Mouse (Mus musculus) v-Abl transformed pro-B cells (cell line): ENCODE measurements around the gene Gm3336.

Experiments used
- in situ Hi-C, 2 experiments: fragments of 400-800 bp; cut with MboI; formaldehyde crosslinking; loops; one replicate each; pipeline ENCODE4 v1.15.1; 2025; ENCODE audit not compliant: unreplicated experiment in 2 of 2

The Gm3336 gene

DNA sequence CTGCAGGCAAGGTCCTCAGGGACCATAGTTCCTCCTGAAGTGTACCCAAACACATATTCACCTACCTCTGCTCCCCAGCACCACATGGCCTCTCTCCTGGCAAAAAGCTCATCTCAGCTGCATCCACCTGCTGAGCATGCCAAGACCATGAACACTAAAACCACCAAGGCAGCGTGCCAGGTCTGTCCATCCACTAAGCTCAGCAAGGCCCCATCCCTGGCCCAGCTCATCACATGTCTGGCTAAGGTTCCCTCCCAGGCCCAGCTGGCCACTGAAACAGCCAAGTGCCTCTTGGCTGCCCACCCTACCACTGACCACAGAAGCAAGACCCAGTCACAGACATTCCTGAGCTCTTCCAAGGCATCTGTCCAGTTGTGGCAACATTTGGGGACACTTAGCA lies 8.0 kb upstream of the Gm3336 start:
- in situ Hi-C loops, result loop anchor here (5.0 to 25.0 kb wide), 5 partner anchors 38 to 677 kb away; partner anchors contain the start of genes Babam1 (in 1 of the 2), Gdf15 (in 1 of the 2), Lsm4 (in 1 of the 2) and Nr2f6 (in 1 of the 2)

DNA sequence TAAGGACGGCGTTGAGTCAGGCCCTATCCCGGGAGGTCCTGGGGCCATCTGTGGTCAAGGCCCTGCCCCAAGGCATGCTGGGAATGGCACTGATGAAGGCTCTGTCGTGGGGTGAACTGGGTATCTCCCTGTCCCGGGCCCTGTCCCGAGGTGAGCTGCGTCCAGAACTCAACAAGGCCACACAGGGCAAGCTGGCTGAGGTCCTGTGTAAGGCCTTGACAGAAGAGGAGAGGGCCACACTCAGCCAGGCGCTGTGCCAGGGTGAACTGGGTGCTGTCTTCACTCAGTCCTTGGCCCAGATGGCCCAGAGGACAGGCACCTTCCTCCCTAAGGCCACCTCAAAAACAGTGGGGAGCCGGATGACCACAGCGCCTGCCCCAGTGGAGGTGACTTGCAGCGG lies 7.3 kb upstream of the Gm3336 start:
- in situ Hi-C loops, result loop anchor here (5.0 to 25.0 kb wide), 5 partner anchors 39 to 676 kb away; partner anchors contain the start of genes Babam1 (in 1 of the 2), Gdf15 (in 1 of the 2), Lsm4 (in 1 of the 2) and Nr2f6 (in 1 of the 2)

DNA sequence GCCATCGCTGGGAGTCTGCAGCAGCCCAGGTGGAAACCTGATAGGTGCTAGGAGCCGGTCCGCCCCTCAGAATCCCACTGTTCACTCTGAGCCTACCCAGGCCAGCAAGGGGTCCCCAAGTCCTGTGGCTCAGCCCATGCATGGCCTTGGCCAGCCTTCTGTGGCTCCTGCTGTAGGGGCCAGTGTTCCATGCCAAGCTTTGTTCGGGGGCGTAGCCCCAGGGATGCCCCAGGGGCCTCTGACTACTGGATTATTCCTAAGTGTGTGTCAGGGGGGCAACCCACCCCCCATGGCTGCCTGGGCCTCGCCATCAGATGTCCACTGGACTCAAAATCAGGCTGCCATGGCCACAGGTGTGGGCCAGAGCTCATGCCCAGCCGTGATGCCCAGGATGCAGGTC lies 4.4 kb upstream of the Gm3336 start:
- in situ Hi-C loops, result loop anchor here (5.0 to 25.0 kb wide), 5 partner anchors 42 to 673 kb away; partner anchors contain the start of genes Babam1 (in 1 of the 2), Gdf15 (in 1 of the 2), Lsm4 (in 1 of the 2) and Nr2f6 (in 1 of the 2)

DNA sequence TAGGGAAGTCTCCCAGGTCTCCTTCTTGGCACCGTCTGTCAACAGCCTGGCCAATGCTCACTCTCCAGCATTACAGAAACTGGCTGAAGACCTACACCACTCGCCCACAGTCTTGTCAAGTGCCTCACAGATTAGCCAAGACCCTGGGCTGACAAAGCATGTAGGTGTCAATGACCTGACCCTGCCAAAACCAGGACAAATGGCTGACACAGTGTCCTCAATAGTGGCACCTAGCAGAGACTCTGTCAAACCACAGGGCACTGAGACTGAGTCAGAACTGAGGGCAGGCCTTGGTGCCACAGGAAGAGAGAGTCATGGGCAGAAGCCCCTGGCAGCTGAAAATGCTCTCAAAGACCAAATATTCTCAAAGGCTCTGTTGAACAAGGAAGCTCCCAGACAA lies 3.3 kb upstream of the Gm3336 start:
- in situ Hi-C loops, result loop anchor here (5.0 to 25.0 kb wide), 3 partner anchors 37 to 672 kb away; partner anchors contain the start of genes Babam1 (in 1 of the 2), Nr2f6 (in 1 of the 2), Rab3a (in 1 of the 2) and Ushbp1 (in 1 of the 2)

DNA sequence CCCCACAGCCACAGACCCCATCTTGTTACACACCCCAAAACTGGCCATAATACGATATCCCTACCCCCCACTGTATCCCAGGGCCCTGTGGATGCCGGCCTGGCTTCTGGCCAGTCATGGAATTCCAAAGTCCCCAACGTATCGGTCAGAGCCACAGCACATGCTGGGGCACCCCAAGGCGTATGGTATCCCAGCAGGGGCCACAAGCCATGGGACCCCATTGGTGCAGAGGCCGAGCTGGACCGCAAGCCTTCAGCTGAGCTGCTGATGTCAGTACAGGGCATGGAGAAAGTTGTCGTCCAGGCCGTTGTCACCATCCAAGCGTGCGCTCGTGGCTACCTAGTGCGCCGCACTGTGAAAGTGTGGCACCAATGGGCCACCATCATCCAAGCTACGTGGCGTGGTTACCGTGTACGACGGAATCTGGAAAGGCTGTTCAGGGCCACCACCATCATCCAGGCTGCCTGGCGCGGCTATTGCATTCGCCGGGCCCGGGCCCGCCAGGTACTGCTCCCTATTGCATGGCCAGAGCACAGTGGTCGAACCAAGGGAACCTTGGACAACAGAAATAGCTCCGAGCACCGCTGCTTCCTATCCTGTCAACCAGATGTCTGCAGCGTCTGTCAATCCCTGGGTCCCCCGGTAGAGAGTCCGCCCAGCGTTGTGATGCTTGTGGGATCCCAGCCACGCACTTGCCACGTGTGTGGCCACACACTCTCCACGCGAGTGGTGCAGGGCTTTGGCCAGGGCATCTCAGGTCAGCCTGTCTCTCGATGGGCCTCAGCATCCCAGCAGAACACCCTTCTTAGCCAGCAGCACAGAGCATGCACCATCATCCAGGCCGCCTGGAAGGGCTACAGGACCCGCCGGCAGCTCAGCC lies 1.6 kb upstream of the Gm3336 start:
- in situ Hi-C loops, result loop anchor here (5.0 to 25.0 kb wide), 3 partner anchors 36 to 671 kb away; partner anchors contain the start of genes Babam1 (in 1 of the 2), Nr2f6 (in 1 of the 2), Rab3a (in 1 of the 2) and Ushbp1 (in 1 of the 2)

DNA sequence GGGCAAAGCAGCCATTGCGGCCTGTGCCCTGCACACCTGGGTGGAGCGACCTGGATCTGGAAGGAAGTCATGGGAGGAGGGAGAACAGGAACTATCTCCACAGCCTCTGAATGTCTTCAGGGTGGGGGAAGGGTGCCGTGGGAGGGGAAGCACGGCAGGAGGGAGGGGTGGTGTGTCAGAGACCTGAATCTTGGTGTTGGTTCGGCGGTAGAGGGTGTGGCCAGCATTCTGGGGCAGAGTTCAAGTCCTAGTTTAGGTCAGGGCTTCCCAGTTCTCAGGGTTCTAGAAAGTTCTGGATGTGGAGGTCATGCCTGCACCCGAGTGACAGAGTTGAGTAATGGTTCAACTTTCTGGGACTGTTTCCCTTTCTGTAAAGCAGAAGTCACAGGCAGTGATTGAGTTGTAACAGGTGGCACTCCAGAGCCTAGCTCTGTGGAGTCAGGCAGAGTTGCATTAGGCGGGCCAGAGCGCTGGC lies 1.5 kb downstream of the Gm3336 start:
- in situ Hi-C loops, result loop anchor here (5.0 to 25.0 kb wide), 4 partner anchors 32 to 667 kb away; partner anchors contain the start of genes Babam1 (in 1 of the 2), Nr2f6 (in 1 of the 2), Rab3a (in 1 of the 2) and Ushbp1 (in 1 of the 2)

DNA sequence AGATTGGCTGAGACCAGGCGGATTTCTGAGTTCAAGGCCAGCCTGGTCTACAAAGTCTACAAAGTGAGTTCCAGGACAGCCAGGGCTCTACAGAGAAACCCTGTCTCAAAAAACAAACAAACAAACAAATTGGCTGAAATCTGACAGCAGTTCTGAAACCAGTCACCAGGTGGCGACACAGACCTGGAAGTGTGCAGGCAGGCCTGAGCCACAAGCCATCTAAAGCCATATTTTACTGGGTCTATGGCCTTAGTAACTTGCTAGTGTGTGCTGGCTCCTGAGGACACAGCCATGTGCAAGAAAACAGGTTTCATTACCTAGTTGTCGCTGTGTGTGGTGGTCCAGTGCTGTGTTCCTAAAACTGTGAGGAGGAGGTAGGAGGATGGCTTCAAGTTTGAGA lies 2.4 kb downstream of the Gm3336 start:
- in situ Hi-C loops, result loop anchor here (5.0 to 25.0 kb wide), 2 partner anchors 37 to 667 kb away; partner anchors contain the start of genes Babam1 (in 1 of the 2), Nr2f6 (in 1 of the 2) and Ushbp1 (in 1 of the 2)

DNA sequence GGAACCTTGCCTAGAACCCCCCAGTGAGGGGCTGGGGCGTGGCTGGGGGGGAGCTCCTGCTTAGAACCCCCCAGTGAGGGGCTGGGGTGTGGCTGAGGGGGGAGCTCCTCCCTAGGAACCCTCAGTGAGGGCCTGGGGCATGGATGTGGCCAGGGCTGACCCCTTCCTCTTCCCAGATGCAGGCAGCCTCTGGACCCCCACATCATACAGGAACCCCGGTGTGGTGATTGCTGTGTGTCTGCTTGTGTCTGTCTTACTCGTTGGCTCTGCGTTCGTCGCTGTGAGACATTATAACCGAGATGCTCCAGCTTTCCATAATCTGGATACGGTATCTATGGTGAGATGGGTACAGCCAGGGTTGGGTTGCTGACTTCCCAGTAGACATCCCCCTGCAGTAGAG lies 3.3 kb downstream of the Gm3336 start:
- in situ Hi-C loops, result loop anchor here (5.0 to 25.0 kb wide), 2 partner anchors 36 to 666 kb away; partner anchors contain the start of genes Babam1 (in 1 of the 2), Nr2f6 (in 1 of the 2) and Ushbp1 (in 1 of the 2)

DNA sequence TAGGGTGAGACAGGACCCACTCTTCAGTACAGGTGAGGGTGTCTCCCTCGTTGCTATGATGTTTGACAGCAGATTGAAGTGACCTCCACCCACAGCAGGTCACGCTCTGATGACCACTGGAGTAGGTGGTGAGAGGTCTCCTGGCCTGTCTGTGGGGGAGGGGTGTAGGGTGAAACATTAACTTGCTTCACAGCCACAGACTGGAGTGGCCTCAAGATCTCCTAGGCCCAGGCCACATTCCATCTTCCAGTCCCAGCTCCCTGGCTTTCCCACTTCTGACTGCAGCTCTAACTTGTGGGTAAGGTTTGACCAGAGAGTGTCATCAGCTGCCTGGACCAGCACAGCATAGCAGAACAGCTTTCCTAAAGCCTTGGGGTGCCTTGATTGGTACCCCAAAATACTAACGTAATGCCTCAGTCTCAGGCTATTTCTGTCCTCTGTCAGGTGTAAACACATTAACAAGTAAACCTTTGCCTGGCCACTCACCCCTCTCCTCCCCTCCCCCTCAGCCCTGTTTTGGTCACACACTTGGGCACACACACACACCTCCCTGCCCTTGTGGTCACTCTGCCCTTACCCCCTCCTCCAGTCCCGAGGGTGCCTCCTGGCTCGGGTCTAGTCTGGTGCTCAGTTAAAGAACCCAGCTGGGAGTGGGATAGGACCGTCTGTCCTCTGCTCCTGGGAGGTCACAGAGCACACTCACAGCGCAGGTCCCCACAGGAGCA lies 5.3 kb downstream of the Gm3336 start, which contains the start of gene Pde4c:
TSS of gene Pde4c (plus strand) at position 235 of the 725 bp plus-strand sequence.
- in situ Hi-C loops, result loop anchor here (5.0 to 25.0 kb wide), 2 partner anchors 34 to 664 kb away; partner anchors contain the start of genes Babam1 (in 1 of the 2), Nr2f6 (in 1 of the 2) and Ushbp1 (in 1 of the 2)

DNA sequence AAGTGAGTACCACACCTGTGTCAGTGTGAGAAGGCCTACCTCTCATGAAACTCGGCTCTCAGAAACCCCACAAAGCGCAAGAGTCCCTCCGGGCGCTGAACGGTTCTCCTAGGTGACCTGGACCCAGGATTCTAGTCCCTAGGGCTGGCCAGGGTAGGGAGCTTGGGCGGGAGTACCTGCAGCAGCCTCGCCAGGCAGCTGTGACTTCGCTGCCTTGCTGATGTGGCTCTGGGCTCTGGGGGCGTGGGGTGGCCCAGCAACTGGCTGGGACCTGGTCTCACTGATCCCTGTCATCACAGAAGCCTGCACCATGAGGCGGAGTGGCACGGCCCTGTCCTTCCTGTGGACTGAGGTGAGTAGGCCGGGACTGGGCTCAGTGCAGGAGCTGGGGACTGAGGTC lies 5.9 kb downstream of the Gm3336 start:
- in situ Hi-C loops, result loop anchor here (5.0 to 25.0 kb wide), 2 partner anchors 33 to 663 kb away; partner anchors contain the start of genes Babam1 (in 1 of the 2), Nr2f6 (in 1 of the 2) and Ushbp1 (in 1 of the 2)

DNA sequence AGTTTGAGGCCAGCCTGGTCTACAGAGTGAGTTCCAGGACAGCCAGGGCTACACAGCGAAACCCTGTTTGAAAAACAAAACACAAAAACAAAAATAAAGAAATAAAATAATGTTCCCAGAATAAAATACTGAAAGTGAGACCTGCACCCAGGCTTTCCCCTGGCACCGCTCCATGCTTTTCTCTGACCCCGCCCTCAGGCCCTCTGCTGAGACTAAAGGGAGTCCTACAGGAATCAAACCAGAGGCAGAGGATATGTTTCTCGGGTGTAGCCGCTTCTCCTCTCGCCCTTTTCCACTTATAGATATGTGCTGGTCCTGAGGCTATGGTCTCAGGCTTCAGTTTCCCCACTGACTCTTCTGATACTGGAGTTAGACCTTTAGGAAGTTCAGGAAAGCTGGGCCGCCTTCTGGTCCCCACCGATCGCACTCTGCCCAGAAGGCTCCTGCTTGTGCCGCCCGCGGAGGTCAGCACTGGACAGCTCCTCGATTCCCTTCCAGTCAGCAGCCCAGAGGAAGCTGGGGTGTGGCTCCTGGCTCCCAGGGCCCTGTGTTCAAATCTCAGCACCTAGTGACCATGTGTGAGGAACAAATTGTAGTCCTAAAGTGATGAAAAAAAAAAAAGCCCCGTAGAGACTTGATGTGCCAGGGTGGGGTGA lies 7.6 kb downstream of the Gm3336 start:
- in situ Hi-C loops, result no loop called here

DNA sequence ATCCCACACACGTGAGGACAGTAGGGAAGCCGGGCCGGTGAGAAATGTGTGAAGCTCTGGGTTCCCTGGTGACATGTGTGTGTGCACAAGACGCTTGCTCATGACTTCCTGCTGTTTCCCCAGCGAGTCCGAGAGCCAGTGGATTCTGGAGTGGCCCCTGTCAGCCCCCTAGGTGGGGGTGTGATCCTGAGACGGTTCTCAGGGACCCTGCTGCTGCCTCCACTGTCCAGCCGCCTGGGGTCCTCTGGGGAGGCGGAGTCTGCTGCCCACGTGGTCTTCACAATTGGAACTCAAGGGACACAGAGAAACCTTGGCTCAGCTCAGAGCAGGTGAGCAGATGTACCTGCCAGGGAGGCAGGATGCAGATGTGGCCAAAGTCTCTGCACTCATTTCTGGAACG lies 8.4 kb downstream of the Gm3336 start:
- in situ Hi-C loops, result no loop called here

DNA sequence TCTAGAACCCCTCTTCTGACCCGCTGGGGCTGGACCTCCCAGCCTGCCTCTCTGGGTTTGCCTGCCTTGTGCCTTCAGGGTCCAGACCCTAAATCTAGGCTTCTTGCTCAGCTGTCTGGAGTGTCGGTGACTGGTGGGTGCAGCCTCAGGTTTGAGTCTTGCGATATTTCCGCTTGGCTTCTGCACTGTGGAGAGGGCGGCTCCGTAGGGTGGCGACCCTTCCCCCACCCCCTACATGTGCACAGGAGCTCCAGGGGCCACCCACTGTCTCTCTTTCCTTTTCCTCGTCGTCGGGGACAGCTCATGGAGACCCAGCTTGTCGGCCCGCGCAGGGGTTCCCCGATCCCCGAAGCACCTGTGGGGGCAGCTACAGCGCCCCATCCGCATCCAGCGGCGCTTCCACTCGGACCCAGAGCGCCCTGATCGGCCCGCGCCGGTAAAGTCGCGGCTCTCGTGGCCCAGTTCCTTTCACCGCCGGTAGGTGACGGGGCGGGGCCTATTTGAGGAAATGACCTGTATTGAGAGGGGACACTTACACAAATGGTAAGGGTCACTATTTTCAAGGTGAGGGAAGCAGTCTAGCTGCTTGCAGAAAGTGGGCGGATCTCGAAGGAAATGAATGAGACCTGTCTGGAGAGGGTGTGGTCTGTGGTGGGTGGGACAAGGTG lies 11.6 kb downstream of the Gm3336 start:
- in situ Hi-C loops, result no loop called here

DNA sequence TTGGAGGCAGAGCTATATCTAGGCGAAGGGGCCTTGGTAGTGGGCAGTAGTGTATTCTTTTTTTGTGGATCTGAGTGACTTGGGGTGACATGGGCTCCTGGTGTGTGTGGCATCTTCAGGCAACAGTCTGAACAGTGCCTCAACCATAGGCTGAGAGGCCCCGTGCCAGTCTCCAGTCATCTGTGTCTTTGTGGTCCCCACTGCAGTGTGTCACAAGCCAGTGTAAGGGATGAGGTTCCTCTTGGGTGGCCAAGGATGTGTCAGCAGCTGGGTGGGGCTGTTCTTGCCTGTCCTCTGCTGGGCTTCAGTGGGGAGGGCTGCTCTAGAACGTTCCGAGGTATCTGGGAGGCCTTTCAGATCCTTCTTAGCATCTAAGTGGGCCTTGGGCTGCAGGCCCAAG lies 12.6 kb downstream of the Gm3336 start:
- in situ Hi-C loops, result no loop called here

DNA sequence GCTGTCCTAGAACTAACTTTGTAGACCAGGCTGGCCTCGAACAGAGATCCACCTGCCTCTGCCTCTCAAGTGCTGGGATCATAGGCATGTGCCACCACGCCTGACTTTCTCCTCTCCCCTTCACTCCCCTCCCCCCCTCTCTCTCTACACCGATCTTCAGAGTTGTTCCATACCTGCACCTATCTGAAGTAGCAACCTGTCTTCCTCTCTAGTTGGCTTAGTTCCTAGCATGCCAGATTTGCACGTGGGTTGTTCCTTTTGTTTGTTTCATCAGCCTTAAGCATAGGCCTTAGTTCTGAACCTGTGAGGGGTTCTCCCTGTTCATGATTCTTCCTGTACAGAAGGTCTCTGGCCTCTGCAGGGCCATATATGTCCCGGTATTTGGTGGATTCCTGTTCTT lies 19.4 kb downstream of the Gm3336 start:
- in situ Hi-C loops, result no loop called here

DNA sequence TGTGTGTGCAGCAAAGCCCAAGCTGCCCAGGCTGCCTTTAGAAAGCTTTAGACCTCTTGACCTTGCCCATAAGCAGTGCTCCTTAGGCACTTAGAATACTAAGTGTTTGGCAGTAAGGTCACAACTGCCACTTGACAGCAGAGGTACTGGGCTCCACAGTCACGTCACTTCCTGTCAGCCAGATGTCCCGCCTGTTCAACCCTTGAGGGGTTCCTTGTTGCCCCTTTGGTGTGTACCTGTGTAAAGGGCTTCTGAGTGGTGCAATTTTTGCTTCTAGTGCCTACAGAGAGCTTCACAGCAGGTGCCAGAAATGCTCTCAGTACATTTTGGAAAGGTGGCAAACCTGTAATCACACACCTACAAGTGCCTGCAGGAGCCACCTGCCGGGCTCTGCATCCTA lies 19.9 kb downstream of the Gm3336 start:
- in situ Hi-C loops, result no loop called here

DNA sequence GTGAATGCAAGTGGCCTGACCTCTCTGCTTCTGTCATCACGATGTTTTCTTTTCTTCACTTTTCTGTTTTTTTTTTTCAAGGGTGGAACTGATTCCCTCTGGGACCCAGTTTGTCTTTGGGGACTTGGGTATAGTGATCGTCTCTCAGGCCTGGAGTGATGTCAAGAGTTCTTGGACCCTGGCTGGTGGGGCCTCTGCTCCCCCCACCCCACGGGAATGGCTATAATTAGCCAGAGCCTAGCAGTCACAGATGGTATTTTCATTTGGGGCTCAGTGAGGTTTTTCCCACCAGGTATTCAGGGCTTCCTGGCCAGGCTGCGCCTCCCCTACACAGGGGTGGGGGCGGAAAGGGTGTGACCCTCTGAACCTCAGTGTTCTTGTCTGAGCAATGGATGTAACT lies 23.3 kb downstream of the Gm3336 start:
- in situ Hi-C loops, result no loop called here

DNA sequence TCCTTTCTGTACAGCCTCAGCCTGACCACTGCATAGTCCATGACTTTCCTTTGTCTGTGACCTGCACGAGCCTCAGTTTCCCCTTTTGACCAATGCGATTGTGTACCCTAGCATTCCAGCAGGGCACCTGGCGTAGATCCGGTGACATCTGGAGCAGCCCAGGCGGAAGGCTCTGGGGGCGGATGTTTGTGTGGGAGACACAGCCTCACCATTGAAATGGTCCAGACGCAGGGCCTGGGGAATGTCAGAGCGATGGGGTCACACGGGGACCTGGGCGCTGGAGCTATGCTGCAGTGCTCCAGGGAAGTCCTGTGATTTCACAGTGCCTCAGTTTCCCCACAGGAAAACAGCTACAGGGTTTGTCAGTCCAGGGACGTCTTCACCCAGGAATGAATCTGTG lies 23.8 kb downstream of the Gm3336 start:
- in situ Hi-C loops, result no loop called here
